Mouse (Mus musculus) lung, postnatal 36 days (tissue): ENCODE data around the gene Ahnak.
A peak's percentile ranks its signal among the peaks of the same experiment; 100 is the strongest.
"Not testable (repeated sequence)": the region's sequence is repeated elsewhere in the genome, so short reads cannot be mapped to it uniquely, and the experiment has no call there.

Experiments used
- DNase-seq: peaks from one replicate; pipeline ENCODE4 v3.0.0; 2022; ENCODE audit warnings: mixed read lengths

Gene Ahnak

DNA sequence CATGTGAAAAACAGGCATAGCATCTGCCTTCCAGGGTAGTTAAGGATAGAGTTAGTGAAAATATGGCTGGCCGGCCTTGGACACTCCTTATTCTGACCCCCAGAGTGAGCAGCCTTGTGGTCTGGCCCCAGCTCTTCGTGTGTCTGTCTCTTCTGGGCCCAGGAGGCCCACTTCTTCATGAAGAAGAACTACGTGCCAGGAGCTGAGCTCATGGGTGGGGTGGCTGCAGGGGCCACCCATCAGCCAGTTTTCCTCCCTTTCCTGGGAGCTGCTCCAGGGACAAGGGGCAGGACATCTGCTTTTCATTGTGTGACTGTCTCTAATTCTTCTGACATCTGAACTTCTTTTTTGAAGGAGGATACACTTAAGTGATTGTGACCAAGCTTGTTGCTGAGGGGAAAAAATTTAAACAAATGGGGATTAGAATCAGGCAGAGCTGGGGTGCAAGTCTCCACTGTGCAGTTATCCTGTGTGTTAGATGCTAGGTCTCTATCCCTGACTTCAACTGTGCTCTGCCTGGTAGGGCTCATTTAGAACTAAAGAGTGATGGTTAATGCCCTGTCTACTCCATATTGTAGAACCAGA, 116.1 kb downstream of the Ahnak start:
- no peak for DNase-seq

DNA sequence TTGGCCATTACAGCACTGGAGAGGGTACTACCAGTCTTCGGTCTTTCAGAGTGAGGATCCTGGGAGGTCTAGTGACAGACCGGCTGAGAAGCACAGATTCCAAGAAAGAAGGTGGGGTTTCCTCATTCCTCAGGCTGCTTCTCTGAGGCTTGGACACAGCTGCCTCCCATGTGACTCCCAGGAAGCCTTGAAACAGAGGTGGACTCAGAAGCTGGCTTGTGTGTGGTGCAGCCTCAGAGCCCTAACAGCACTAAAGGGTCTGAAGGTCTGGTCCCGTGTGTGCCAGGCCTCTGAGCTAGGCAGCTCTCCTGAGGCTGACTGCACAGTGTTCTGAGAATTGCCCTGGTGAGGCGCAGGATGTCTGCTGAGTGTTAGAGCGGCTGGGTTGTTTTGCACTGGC, 117.0 kb downstream of the Ahnak start:
- peak; percentile 52 for DNase-seq

DNA sequence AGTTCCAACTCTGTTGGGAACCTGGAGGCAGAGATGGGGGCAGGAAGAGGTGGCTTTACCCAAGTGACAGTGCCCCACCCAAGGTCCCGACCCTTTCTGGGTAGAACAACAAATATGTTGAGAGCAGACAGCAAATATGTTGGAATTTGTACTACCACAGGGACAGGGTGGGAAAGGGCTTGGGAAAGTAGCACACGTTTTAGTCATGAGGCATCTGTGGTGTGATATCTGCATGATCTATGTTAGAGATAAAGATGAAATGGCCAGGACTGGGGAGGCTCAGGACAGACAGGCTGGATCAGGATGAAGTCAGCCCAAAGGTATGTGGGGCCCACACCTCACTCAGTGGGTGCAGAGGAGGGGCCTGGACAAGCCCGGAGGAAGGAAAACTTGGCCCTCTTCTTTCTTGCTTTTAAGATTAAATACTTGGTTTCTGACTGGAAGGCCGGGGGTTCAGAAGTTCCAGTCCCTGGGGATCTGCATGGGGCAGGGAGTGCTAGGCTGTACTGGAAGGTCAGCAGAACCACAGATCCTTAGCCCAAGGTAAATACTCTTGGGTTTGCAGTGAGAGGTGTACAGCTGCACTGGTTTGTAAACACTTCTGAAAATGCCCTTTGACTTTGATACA, 117.8 kb downstream of the Ahnak start:
- peak; percentile 48 for DNase-seq

DNA sequence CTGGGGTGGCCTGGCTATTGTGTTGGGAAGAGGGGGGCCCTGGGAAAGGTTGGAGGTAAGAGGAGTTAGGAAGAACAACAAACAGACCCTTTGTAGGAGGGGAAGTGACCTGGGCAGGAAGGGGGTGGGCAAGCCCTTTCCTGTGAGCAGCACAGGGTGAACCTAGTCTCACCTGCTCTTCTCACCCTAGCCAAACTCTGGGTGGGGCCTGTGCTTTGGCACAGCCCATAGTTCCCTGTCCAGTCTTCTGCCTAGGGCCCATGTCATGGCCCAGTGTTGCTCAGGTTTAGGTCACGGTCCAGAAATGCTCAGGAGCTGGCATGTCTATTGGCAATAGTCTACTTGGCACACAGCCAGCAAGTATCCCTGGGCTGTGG, 118.3 kb downstream of the Ahnak start:
- DNase-seq, result peak; percentile 72

DNA sequence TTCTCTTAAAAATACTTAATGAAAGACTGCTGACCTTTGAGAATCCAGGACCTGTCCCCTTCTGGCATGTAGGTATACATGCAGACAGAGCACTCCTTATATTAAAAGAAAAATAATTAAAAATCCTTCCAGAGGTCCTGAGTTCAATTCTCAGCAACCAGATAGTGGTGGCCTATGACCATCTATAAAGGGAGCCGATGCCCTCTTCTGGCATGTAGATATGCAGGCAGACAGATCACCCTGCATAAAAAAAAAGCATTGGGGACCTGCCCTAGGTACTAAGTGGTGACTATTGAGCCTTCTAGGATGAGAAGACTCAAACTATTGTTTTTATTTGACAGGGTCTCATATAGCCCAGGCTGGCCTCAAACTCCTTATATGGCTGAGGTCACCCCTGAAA, 119.5 kb downstream of the Ahnak start:
- no peak for DNase-seq

DNA sequence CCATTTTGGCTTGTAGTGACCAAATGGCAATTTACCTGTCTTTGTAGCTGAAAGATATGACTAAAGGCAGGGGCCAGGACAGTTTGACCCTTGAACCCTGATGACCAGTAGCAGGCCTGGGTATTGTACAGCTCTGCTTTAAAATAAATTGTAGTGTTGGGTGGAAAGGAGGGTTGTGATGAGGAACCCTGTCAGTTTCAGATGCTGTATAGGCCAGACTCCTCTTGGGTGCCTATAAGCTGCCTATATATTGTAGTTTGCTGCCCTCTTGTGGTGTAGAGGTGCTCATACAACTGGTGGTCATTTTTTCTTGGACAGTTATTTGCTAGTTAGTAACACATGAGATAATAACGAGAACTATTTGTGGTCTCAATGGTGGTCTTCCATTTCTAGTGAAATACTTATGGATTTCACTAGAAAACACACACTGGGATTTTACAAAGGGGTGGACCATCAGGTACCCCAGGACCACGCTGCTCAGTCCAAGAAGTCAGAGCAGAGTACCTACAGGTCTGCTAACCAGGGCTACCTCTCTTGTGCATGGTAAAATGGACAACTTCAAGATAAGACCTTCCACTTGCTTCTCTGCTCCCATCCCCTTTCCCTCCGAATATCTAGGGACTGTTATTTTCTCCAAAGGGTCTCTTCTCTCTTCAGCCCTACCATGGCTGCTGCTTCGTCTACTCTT, 121.2 kb downstream of the Ahnak start:
- peak; percentile 84 for DNase-seq

DNA sequence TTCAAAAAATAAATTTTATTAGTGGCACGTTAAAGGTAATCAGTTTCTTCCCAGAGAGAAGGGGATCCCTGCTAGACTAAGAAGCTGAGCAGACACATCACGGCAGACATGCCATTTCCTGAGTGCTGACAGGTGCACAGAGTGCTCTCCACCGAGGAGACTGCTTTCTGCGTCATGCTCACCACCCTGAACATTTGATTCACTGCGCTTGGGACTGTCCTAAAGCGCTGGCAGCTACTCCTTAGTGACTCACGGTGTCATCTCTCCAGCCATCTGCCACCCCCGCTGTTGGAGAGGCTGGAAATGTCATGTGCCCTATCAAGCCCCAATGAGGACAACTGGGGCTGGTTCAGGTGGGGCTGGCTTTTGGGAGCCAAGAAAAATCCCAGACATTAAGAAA, 123.0 kb downstream of the Ahnak start:
- DNase-seq, result no peak

DNA sequence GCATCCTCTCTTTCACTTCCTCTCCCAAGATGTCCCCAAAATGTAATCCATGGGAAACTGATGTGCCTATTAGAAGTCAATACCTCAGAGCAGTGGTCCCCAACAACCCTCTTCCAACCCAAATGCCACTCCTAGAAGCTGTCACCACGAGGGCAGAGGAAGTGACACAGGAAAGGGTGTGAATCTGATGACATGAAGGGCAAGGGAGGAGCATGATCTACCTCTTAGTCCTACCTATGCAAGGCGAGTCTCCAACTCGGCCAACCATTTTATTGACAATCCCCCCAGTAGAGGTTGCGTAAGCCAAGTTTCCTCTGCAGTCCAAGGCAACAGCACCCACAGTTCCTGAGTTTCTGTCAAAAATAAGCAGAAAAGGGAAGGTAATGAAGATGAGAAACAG, 127.2 kb downstream of the Ahnak start:
- no peak for DNase-seq

DNA sequence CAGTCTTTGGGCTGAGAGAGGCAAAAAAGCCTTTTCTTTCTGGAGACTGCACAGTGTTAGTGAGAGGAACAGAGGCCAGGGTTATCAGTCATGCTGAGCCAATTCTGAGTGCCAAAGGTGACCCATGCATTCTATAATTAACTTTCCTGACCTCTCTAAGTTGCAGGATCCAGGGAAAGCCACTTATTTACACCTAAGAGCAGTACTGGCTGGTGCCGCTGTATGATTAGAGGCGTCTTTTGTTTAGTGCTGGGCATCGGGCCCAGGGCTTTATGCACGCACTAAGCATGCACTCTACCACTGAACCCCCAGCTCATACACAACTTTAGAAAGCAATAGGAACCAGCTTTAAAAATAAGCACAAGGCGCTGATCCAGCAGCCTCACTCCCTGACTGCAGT, 128.2 kb downstream of the Ahnak start:
- DNase-seq, result no peak

DNA sequence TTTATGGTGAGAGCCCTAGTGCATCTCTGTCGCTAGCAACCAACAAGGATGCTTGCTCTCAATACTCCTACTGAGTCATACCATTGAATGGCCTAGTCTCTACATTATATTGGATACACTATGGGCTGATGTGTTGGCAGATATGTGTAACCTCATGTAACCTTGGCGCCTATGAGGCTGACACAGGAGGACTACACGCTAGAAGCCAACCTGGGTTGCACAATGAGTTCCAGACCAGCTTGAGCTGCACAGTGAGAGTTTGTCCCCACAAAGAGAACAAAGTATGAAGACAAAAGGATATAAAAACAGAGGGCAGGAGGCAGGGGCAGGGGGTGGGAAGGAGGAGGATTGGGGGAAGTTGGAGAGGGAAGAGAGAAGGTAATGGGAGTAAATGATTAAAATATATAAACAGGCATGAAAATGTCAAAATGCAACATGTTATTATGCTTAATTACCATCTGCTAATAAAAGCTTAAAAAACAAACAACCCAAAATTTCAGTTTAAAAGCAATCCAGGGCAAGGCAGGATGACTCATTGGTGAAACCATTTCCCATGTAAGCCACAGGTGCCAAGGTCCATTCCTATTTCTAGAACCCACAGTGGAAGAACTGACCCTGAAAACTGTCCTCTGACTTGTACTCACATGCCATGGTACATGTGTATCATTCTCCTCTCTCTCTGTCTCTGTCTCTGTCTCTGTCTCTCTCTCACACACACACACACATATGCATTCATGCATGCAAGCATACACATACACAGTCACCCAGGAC, 130.8 kb downstream of the Ahnak start:
- DNase-seq, result no peak

DNA sequence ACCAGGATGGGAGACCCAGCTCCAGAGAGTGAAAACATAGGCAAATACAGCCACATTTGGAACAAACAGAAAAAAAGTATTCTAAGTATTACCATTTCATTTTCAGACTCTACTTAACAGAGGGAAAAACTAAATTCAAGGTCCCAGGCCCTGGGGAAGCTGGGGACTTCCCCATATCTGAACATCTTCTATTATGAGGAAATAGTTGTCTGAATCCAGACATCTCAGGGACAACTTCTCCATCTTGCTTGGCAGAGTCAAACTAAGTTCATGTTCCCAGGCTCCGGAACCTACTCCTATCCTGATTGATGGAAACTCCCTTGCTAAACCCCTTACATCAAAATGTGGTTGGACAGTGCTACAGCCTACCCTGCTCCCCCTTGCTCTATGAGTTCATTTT, 133.3 kb downstream of the Ahnak start:
- DNase-seq, result no peak

DNA sequence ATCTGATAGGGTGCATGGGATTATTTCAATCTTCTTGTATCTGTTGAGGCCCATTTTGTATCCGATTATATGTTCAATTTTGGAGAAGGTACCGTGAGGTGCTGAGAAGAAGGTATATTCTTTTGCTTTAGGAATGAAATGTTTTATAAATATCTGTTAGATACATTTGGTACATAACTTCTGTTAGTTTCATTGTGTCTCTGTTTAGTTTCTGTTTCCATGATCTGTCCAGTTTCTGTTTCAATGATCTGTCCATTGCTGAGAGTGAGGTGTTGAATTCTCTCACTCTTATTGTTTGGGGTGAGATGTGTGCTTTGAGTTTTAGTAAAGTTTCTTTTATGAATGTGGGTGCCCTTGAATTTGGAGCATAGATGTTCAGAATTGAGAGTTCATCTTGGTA, 134.9 kb downstream of the Ahnak start:
- not testable (repeated sequence) for DNase-seq
